Mouse (Mus musculus) NIH3T3 (cell line): ENCODE results near the gene Mgll.

Experiments used
- DNase-seq: peaks from one replicate; pipeline ENCODE4 v3.0.0-alpha.2; 2012; ENCODE audit warnings: low read depth

Gene Mgll

DNA sequence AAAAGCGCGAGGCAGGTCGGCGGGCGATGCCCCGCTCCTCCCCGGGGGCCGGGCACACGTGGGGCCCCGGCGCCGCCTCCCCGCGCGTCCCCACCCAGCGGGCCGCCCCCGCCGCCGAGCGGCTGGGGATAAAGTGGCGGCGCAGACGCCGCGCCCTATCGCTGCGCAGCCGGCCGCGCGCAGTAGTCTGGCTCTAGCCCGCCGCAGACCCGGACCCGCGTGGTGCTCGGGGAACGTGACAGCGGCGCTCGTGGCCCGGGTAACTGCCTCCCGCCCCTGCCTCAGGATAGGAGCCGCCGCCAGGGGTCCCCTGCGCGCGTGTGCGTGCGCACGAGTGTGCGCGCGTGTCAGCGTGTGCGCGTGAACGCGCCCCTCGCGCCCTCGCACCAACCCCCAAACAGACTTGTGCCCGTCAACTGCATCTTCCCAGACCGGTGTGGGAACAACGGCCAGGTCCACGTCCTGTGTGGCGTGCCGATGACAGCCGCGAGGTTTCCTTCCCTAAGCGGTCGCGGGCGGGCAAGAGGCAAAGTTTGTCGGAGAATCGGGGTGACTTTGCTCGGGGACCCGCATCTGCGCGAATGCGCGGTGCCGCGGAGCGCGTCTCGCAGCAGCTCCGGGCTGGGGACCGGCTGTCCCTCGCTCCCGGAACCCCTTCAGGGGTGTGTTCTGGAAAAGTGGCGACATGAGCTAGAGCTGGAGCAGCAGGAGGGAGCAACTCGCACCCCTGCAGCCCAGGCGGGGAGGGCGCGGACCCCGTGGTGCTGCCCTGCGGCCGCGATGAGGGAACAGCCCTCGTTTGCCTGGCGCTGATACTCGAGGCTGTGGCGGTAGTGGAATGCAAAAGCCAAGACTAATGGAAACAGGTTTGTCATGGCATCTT is at the start of gene Mgll:
Mgll (plus strand) TSS at position 100 of the 883 bp plus-strand sequence.
- DNase-seq: no peak

DNA sequence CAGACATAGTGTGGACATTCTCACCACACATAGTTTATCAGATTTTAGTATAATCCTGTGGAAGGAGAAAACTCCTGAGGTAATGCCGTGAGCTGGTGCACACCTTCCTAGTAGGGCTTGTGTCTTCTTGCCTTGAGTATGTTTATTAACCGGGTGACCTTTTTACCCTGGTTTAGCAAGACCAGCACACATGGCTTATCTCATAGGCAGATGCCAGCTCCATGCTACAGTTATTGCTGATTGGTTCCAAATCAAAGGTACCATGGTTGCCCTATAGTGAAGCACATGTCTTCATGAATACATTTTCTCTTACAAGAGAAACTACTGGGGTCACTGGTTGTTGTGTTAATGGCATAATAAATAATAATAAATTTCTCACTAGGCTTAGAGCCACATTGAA is 48.4 kb upstream of the Mgll start:
- DNase-seq: no peak

DNA sequence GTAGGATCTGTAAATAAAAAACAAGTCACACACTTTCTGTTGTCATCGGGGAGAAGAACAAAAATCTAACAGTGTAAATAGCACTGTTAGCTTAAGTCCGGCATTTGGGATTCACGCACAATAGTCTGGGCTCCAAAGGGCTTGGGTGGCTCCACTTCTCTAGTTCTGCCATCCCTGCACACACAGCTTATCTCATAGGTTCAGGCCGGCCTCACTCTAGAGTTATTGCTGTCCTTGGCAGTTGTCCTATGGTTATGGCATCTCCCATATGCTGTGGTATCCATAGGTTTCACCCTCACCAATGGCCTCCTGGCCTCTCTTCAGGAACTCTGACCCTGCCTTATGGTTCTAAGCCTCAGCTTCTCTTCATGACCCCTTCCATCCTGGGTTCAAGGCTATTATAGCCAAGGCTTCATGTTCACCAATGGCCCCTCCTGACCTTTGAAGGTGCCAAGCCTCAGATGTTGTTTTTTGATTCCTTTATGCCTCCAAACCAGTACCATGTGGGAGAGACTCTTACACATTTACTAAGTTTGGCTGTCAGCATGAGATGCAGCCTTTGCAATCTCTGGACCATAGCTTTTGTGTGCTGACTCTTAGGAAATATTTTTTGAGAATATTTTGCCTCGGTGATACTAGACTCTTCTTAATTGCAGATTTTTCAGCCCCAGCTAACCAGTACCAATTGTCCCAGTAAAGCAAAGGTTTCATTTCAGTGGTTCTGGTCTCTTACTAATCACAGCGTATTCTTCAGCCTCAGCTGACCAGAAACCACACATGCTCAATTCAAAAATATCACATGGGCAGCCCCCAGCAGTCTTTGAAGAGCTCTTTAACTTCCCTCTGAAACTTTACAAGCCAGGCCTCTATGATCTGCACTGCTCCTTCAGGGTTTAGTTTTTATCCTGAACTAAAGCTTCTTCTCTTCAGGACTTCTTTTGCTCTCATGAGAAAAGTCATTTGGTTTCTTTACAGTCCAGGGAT is 47.2 kb upstream of the Mgll start:
- DNase-seq: no peak

DNA sequence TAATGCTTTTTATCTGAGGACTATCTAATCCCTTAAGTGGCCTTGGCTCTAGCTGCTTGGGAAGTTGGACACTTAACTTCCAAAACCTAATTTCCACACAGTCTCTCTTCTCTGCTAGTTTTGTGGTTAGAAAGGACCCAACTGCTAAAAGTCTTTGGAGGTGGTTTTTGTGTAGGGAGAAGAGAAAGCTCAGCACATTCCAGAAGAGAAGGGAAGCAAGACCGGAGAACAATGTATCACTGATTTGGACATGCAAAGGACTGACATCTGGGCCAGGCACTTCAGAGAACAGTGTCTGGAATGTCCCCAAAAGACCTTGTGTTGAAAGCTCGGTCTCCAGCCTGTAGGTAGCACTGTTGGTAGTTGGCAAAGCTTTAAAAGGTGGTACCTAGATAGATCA is 46.5 kb upstream of the Mgll start:
- no peak for DNase-seq

DNA sequence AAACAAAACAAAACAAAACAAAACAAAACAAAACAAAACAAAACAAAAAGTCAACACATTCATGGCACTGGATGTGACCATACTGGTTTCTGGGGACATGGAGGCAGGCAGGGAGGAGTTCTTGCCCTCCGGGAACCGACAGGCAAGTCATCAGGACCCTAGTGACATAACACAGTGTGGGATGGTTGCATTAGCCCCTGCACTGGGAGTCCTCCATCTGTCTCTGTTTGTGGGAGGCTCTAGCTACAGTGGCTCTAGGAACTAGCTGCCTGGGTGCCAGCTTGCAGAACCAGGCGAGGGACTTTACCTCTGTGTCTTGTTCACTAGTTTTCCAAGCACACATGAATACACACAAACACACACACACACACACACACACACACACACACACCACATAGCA is 43.2 kb upstream of the Mgll start:
- no peak for DNase-seq

DNA sequence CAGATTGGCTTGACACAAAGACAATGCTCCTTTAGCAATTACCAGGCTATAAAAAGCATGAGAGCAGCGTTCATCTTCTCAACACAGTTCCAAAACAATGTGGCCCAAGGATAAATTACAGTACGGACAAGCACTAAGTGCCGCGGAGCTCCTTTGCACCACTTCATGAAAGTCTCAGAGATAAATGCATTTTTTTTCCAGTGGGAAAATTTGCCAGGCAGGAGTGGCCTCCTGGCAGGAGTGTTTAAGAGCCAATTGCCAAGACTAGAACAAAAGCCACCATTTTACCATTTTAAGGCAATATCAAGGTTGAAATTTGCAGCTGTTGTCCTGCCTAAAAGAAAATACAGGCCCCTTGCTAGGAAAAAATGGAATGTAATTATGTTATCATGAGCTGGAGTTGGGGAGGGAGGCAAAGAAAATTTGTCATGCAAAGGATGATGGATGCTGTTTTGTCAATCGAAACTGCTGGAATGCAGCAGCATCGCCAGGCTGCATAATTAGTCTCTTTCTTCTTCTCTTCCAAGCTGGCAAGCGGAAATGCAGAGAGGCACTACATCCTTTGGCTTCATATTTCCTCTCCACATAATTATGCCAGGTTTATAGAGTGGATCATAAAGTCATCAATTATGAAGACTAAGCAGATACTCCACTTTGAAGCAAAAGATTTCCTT is 40.7 kb upstream of the Mgll start:
- no peak for DNase-seq

DNA sequence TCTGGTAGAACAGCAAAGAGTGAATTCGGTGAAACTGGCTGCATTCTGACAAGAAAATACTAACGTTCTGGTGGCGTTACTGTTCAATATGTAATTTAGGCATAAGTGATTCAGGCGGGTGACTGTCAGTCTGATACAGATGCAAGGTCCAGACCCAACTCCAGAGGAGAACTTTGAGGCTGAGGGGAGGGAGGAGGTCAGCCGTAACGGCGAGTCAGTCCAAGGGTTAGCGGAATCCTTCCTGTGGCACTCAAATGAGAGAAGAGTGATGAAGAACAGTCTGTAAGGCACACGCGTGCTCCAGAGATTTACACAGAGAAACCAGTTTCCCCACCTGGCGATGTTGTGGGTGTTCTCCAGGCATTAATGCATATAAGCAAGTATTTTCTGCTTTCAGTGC is 36.0 kb upstream of the Mgll start:
- no peak for DNase-seq

DNA sequence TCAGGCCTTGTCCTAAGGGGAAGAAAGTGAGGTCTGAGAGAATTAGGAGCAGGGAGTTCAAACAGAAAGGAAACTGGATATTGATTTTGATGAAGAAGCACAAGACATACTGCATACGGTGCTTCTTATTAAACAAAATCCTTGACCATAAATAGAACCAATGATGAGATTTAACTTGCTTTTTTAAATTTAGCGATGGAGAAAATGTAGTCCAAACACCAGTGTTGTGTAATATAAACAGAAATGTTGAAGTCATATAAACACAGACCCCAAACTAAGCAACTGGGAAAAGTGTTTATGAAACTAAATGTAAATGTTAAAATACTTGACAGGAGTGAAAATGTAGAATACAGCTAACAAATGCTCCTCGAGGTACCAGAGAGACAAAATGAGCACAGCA is 35.5 kb upstream of the Mgll start:
- no peak for DNase-seq

DNA sequence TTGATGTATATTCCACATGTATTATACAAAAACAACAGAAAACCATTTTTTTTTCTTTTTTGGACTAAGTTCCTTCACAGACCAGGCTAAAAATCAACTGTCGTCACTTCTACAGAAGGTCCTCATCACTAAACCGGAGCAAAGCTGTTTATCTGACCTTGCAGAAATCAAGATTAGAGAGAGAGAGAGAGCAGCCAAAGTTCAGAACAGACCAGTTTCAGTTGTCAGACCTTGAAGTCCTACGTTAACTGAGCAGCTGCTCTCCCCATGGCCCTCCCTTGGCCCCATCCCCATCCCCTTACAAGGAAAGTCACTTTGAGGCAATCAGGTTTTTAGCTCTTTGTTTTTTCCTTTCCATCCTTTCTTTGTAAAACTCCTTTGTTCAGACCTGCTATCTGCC is 34.0 kb upstream of the Mgll start:
- no peak for DNase-seq

DNA sequence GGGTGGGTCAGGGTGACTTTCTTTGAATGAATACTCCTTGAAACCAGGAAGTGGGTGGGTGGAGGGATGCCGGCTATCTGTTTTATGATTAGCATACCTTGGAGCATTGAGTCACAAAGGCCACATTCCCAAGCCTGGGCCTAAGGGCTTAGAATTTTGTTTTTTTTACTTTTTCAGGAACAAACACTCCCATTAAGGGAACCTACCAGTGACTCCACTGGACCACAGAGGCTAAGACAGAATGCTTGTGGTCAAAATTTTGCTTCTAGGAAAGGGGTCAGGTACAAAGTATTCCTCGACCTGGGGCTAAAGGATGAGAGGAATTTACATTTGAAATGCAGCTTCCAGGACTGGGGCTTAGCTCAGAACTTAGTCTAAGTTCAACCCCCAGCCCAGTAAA is 32.9 kb upstream of the Mgll start:
- no peak for DNase-seq

DNA sequence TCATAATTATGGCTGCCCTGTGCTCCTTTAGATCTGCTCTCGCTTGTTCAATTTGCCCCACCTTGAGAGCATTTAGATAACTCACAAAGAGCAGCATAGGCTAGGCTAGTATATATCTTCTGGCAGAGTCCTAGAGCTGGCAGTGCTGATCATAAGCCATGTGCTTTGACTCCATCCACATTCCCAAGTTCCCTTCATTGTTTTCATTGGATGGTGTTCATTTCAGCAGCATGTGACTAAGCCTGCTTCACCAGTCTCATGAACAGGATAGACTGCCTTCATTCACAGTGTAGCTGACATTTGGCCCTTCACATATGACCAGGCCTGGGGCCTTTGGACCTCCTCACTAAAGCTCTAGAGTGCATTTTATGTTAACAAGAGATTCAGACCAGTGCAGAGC is 21.3 kb upstream of the Mgll start:
- peak; percentile 19 for DNase-seq

DNA sequence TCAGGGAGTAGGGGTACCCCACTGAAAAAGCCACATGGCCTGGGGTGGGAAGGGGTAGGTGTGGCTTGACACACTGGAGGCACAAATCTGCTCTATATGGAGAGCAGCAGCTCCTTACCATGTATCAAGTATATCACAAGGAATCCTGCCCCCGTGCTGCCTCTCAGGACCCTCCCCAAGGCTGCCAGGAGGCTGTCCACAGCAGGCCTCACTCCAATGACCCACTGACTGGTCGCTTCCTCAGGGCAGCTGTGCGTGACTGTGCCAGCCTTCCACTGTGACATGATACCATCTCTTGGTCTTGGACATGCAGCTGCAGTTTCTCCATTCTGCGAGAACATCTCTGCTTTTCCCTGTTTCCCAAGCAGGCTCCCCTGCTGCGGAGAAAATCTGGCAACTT is 20.5 kb upstream of the Mgll start:
- DNase-seq: no peak

DNA sequence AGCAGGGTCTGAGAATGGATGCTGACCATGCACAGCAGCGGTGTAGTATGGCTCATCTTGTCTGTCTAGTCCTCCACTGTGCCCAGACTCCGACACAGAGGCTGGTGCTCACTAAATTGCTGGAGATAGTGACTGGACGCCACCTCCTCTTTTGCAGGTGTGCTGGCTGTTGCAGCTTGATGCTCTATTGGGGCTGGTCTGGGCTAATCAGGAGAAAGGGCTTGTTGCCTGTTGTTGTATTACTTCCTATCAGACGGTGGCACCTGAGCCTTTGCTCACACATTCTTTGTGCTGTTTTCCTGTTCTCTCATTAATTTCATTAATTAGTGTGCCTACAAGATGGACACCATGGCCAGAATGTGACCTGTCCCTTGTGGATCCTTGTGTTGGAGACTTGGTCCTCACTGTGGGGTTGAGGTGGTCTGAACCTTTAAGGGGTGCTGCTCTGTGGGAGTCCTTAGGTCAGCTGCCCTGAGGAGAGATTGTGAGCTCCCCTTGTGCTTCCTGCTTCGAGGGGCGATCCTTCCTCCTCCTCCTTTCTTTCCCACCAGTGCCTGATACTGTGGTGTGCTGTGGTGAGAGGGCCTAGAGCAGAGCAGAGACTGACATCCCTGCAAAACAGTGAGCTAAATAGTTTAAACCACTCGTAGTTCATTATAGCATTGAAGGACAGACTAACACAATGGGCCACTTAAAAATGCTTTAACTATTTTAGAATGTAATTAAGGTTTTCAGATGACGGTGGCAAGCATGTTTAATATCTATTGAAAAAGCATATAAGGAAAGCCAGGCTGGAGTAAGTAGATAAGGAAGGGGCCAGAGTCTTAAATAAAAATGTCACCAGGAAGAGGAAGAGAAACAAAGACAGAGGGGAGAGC is 15.6 kb upstream of the Mgll start:
- no peak for DNase-seq

DNA sequence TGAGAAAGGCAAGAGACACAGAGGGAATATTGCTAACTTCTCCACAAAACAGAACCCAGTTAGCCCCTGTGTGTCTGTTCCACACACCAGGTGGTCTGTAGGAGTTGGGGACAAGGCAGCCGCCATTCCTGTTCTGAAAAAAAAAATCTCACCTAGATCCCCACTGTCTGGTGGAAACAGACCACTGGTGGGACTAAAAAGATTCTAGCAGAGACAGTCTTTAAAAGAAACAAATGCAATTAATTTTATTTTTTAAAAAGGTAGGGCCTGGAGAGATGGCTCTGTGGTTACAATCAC is 15.0 kb upstream of the Mgll start:
- DNase-seq: no peak

DNA sequence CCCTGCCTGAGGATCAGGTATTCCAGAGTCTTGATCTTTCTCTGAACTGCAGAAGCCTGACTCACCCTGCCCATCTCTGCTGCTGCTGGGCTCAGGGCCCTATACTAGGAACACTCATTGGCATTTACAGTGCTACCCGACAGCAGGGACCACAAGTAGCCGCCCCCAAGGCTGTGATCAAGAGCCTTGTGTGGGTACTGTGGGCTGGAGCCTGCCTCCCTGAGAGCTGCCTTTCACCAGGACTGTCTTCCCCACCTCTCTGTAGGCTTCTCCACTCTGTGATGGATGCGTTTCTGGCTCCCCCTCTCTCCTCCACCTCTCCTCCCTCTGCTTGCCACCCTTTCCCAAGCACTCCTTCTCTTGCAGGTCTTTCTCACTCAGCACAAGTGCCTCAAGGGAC is 12.9 kb upstream of the Mgll start:
- no peak for DNase-seq

DNA sequence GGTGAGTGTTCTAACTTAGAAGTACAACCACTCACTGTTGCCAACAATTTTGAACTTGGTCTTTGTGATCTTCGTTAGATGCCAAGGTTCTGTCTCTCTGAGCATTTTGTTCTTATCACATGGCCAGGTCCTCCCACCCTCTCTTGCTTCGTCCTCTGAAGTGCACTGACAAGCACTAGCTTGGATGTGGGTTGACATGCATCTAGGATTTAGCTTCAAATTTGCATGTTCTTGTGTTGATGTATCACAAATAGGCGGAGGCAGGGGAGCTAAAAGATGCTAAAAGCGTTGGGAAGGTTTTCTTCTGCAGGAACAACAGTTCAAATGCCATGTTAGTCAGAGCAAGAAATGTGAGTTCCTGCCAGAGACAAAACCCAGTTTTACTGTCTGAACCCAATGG is 12.1 kb upstream of the Mgll start:
- no peak for DNase-seq

DNA sequence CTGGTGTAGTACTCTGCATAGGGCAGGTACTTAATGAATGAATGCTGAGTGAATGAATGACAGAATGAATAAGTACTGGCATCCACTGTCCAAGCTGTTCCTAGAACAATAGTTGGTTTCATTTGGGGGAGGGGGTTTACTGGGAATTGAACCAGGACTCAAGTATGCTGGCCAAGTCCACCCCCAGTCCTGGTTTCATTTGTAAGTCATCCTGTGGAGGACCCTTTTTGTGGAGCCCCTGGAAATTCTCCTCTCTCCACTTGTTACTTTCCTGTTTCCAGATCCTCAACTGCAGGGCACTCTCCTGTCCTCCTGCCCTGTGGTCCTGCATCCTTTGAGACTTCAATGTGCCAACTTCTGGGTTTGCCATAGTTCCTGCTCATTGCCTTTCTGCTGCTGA is 10.9 kb upstream of the Mgll start:
- DNase-seq: no peak

DNA sequence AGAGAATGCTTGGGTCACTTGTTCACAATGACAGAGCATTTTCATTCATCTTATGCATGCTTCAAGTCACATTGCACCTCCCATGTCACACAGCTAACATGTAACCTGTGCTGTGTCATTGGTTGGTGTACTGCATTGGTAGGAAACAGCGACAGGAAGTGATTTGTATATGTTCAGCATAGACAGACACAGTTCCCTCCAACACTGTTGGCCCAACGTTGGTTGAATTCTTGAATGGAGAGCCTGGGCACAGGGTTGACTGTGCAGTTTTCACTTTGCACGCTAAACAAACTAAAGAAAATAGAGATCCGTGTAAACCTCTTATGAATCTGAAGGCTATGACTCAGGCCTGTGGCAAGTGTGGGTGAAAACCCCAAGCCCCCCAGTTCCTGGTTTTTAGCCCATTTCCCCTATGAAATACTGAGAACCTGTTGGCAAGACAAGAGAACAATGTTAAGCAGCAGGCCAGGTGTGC is 10.0 kb upstream of the Mgll start:
- DNase-seq: no peak

DNA sequence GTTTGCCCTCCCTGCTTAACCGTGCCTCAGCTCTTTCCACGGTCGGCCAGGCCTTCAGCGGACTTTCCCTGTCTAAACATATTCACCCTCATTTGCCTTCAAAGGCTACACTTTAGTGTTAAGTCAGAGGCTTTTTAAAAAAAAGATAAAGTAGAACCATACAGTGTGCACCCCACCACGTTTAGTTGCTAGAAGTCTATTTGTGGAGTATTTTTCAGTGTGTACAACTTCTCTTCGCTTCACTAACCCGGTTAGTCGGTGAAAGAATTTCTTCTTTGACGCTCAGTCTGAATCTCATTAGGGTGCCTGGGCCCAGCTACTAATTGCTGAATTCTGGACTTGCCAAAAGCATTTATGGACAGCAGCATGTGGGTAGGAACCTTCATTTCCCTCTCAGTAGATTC is 8.8 kb upstream of the Mgll start:
- DNase-seq: no peak

DNA sequence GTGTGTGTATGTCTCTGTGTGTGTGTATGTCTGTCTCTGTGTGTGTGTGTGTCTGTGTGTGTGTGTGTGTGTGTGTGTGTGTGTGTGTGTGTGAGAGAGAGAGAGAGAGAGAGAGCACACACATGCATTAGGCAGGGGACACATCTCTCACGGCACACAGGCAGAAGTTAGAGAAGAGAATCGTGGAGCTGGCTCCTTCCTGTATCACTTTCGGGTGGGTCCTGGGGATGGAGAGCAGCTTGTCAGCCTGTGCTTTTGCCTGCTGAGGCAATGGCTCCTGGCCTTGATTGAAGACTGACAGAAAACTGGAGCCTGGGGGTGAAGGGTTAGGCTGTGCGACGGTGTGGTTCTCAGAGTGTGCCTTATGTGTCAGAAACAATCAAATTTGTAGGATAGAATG is 8.2 kb upstream of the Mgll start:
- DNase-seq: no peak

DNA sequence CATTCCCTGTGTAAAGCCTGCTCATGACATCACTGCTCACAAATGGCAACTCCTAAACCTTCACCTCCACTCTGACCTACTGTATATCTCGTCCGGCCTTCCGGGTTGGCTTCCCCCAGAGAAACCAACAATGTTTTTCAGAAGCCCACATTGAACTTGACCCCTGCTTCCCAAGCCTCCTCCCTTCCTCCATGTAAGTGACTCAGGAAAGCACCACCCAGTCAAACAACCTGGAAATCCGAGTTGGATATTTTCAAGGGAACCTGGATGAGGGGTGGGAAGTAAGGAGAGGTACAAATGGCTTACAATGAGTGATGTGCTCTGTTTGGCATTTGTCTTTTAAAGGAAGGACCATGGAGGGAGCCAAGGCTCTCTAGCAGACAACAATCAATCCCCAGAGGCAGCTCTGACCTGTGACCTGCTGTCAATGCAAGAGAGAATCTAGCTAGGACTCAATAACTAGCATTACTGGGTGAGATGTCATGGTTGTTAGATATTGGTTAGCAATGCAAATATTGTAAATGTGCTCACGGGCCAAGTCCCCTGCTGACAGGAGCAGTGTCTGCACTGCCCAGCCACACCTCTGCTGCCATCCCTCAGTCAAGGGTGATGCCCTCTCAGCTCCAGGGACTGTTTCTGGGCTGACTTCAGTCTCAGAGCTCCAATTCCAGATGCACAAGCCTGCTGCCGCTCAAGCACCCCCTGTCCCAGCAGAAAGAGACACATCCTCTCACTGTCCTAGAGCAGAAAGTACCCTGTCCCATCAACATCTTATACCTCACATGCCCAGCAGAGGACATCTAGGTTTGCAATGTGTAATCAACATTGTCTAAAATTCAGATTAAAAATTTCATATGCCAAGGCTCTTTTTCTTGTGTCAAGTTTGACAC is 6.8 kb upstream of the Mgll start:
- DNase-seq: no peak
